Mouse (Mus musculus) R1 (cell line): ENCODE data around the gene Vmn2r11.
"Not testable (repeated sequence)": the region's sequence is repeated elsewhere in the genome, so short reads cannot be mapped to it uniquely, and the experiment has no call there.

Experiments used
- DNase-seq: peaks from one replicate; pipeline ENCODE4 v3.0.0-alpha.2; 2018; ENCODE audit warnings: low read depth, low spot score

The Vmn2r11 gene

DNA sequence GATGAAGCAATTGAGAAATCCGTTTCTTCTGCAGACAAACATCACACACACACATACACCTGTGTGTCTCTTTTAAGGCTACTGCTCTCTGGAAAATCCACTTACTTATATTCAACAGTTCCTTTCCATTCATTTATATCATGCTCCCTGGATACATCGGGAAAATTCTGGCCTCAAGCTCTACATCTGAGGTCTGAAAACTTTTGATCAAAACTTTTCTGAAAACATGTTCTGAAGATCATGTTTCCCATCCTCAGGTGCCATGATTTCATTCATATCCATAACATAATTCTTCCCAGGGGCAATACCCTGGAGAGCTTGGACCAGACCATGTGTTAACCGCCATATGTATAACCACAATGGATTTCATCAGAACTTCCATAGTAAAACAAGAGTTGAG lies at the start of gene Vmn2r11:
Gene Vmn2r11 (minus strand): TSS at position 101 of the 400 bp plus-strand sequence.
- DNase-seq = not testable (repeated sequence)

DNA sequence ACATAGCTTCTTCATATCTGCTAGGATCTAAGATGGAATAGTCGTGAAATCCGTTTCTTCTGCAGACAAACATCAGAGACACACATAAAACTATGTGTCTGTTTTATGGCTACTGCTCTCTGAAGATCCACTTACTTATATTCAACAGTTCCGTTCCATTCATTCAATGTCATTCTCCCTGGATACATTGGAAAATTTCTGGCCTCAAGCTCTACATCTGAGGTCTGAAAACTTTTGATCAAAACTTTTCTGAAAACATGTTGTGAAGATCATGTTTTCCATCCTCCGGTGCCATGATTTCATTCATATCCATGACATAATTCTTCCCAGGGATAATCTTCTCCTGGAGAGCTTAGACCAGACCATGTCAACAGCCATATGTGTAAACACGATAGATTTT lies 38.5 kb upstream of the Vmn2r11 start, which contains the start of gene Vmn2r12:
Gene Vmn2r12 (minus strand): TSS at position 101 of the 400 bp plus-strand sequence.
- not testable (repeated sequence) for DNase-seq

DNA sequence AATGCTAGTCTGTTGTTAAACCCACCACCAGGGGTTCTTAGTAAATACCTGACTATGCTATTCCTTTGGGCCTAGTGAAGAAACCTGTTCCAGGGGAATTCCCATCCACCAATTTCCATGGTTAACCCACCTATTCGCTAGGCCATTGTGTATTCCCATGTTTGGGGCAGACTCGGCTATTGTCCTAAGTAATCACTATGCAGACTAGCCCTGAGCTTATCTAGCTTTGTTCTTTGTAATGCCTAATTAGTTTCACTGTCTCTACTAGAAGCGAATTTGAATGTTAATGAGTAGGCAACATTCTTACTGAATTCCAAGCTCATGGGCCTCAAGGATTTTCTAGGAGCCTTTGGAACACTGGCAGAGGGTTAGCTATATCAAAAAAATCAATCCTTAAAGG lies 37.1 kb upstream of the Vmn2r11 start:
- DNase-seq = peak; percentile 95

DNA sequence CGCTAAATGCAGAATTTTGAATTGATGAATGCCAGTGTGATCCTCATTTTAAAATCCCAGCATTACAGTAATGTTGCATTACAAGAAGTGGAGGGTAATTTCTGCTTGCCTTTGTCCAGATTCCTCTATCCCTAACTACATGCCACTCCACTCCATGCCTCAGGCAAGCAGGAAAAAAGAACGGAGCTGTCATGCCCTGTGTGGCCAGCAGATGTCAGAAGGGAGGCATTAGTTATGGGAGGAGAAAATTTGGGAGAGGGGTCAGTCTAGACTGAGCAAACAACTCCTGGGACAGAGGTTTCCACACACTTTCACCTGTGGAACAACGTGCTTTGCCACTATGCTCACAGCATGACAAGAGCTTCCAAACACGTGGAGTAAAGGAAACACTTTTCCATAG lies 12.6 kb upstream of the Vmn2r11 start:
- DNase-seq = peak; percentile 52

- no peak for DNase-seq
Measured at GRCm38 (mm10) chr5:109055286-109055685, 4.1 kb downstream of the Vmn2r11 start.

DNA sequence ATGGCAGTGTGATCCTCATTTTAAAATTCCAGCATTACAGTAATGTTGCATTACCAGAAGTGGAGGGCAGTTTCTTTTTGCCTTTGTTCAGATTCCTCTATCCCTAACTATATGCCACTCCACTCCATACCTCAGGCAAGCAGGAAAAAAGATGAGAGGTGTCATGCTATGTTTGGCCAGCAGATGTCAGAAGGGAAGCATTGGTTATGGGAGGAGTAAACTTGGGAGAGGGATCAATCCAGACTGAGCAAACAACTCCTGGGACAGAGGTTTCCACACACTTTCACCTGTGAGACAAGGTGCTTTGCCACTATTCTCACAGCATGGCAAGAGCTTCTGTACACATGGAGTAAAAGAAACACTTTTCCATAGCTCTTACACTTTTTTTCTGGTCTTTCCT lies 26.8 kb downstream of the Vmn2r11 start:
- peak; percentile 47 for DNase-seq

GRCm38 (mm10) chr5:109006427-109006826 lies 52.9 kb downstream of the Vmn2r11 start, which contains the start of gene Vmn2r10:
TSS of gene Vmn2r10 (minus strand) at chr5:109006527.
- DNase-seq = not testable (repeated sequence)
